Mouse (Mus musculus) limb, embryonic 13.5 days (tissue): Measurements from ENCODE around the gene Iqsec3. TPM values are rescaled to one million over a fixed set of nuclear protein-coding genes. Genes with fewer than 3 reads are reported as not detected.

ENCODE experiments used
- ATAC-seq: fragments of 200-750 bp; cut with Nextera tagmentation; 2 replicates; pipeline ENCODE4 v1.8.0; 2017; ENCODE audit warnings: low read depth, moderate number of reproducible peaks, moderate TSS enrichment; ENCODE audit not compliant: low FRiP score
- H3K27ac ChIP-seq: fragments of 300-500 bp; sonication (generic); 2 replicates; pipeline ENCODE4 v1.5.1; 2015; ENCODE audit warnings: inconsistent platforms, mild to moderate bottlenecking, moderate library complexity
- H3K27me3 ChIP-seq: fragments of 300-500 bp; sonication (generic); 2 replicates; pipeline ENCODE4 v1.6.1; 2015; ENCODE audit warnings: mild to moderate bottlenecking, inconsistent platforms
- H3K36me3 ChIP-seq: fragments of 300-500 bp; sonication (generic); 2 replicates; pipeline ENCODE4 v1.6.1; 2015; ENCODE audit warnings: inconsistent platforms, mild to moderate bottlenecking, moderate library complexity
- H3K4me1 ChIP-seq: fragments of 300-500 bp; sonication (generic); 2 replicates; pipeline ENCODE4 v1.6.1; 2015; ENCODE audit warnings: inconsistent platforms
- H3K4me2 ChIP-seq: fragments of 300-500 bp; sonication (generic); replicated peaks from 2 replicates; pipeline ENCODE4 v1.6.1; 2015; ENCODE audit warnings: inconsistent platforms, mild to moderate bottlenecking, moderate library complexity
- H3K4me3 ChIP-seq: fragments of 300-500 bp; sonication (generic); 2 replicates; pipeline ENCODE4 v1.5.1; 2015; ENCODE audit warnings: moderate library complexity, mild to moderate bottlenecking, inconsistent platforms
- H3K9ac ChIP-seq: fragments of 300-500 bp; sonication (generic); 2 replicates; pipeline ENCODE4 v1.6.1; 2015; ENCODE audit warnings: mild to moderate bottlenecking, inconsistent platforms
- H3K9me3 ChIP-seq: fragments of 300-500 bp; sonication (generic); 2 replicates; pipeline ENCODE4 v1.6.1; 2016; ENCODE audit warnings: inconsistent platforms
- WGBS: fragments of 180-500 bp; shearing (Covaris S2); methylation state at CpG from one replicate; pipeline ENCODE4 v1.1.7; 2015; 5-methylcytosine and 5-hydroxymethylcytosine counted together
- microRNA-seq: library from miRNA; unstranded; fragments of <30 nt; microRNA quantifications from one replicate; pipeline ENCODE4, GENCODE M21; 2016
- polyA plus RNA-seq: library from polyadenylated mRNA; unstranded; fragments of >200 nt; fragmentation: Nextera tagmentation; extraction: Ambion mirVana; gene quantifications from 2 replicates; pipeline ENCODE4 v1.2.1, GENCODE M21; 2015

Iqsec3 gene
- polyA plus RNA-seq, 1 experiment from 2014 or later = 0.11 TPM

DNA sequence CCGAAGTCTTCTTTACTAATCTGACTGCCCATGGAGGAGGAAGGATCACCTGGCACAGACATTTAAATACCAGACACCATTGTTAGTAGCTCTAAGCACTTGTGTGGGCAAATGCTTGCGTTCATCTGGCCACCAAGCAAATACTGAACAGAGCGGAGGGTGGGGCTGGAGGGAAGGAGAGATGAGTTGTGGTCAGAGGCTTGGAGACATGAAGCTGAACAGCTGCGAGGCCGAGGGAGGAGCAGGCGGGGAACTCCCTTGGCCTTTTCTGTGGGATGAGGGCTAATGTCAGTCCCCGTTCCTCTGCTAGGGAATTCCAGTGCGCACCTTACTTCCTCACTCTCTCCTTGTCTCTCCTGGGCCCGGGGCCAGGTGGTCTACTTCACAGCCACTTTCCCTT lies 147.7 kb downstream of the Iqsec3 start:
- 67% methylated on average over 9 of the region's 9 CpGs for WGBS

DNA sequence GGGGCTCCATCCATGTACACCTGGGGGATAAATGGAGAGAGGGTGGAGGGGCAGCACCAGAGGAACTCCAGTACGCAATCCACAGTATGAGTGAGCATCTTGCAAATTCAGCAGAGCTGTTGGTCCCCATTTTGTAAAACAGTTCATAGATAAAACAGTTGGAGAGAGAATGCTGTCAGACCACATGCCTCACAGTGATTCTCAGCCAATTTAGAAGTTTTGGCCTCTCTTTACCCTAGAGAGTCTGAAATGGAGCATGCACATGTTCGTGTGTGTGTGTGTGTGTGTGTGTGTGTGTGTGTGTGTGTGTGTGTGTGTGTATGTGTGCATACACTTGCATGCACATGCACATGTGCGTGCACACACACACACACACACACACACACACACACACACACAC lies 148.2 kb downstream of the Iqsec3 start:
- Histone ChIP-seq H3K9me3 (no peaks in the 10 kb centered on the region), H3K4me3 (no peak overlapping the region), H3K4me2 (no peak overlapping the region), H3K4me1 (peaks cover 17% of the 10 kb centered on the region), H3K27me3 (no peaks in the 10 kb centered on the region), H3K36me3 (no peaks in the 10 kb centered on the region), H3K27ac (no peak overlapping the region), H3K9ac (no peak overlapping the region)
- ATAC-seq = no peak
- WGBS = 81% methylated on average over 3 of the region's 3 CpGs

More for the DNA sequence above, 147.7 kb downstream of the Iqsec3 start:
- ATAC-seq = no peak
- Histone ChIP-seq H3K4me2 (no peak overlapping the region), H3K9me3 (no peaks in the 10 kb centered on the region), H3K4me1 (peaks cover 17% of the 10 kb centered on the region), H3K27ac (no peak overlapping the region), H3K27me3 (no peaks in the 10 kb centered on the region), H3K4me3 (no peak overlapping the region), H3K36me3 (no peaks in the 10 kb centered on the region), H3K9ac (no peak overlapping the region)

Small RNA genes within 50 kb of the gene (microRNA-seq; reads per million reads assigned to microRNA genes)
- gene Gm24855 = not detected

Other genes with a start within 250 kb of the Iqsec3 start
- 1.8 and 2.0 TPM in 2 replicates for gene Usp18, start 227.8 kb downstream of the Iqsec3 start, polyA plus RNA-seq
- gene Slc6a13, start 173.5 kb downstream of the Iqsec3 start, polyA plus RNA-seq = 2.0 TPM in 2 replicates
- gene Slc6a12, start 130.6 kb downstream of the Iqsec3 start, polyA plus RNA-seq = not detected in 2 replicates
- 5.1 and 5.7 TPM in 2 replicates for gene A2m, start 161.7 kb upstream of the Iqsec3 start, polyA plus RNA-seq